Mouse (Mus musculus): Measurements from ENCODE around the gene Mcidas.

The Mcidas gene

GRCm38 (mm10) chr13:112993531-112994152 lies at the start of gene Mcidas:
Gene Mcidas (plus strand): TSS chr13:112993845.
- DNase-seq (ENCODE audit: low spot score in 2 of 2) = no peak

GRCm38 (mm10) chr13:112945312-112945711 lies 48.3 kb upstream of the Mcidas start:
- no peak for DNase-seq (ENCODE audit: low spot score in 2 of 2)

- DNase-seq (ENCODE audit: low spot score in 2 of 2) = no peak
These were observed 47.7 kb upstream of the Mcidas start for GRCm38 (mm10) chr13:112945900-112946299.

GRCm38 (mm10) chr13:112954067-112954466 lies 39.6 kb upstream of the Mcidas start:
- DNase-seq (ENCODE audit: low spot score in 2 of 2) = no peak

GRCm38 (mm10) chr13:112963081-112963480 lies 30.6 kb upstream of the Mcidas start:
- DNase-seq (ENCODE audit: low spot score in 2 of 2) = no peak

GRCm38 (mm10) chr13:112964421-112964820 lies 29.2 kb upstream of the Mcidas start:
- DNase-seq (ENCODE audit: low spot score in 2 of 2) = no peak

GRCm38 (mm10) chr13:112967267-112967666 lies 26.4 kb upstream of the Mcidas start:
- DNase-seq (ENCODE audit: low spot score in 2 of 2) = no peak

GRCm38 (mm10) chr13:112976720-112977119 lies 16.9 kb upstream of the Mcidas start:
- no peak for DNase-seq (ENCODE audit: low spot score in 2 of 2)

GRCm38 (mm10) chr13:112985605-112986450 lies 7.8 kb upstream of the Mcidas start:
- no peak for DNase-seq (ENCODE audit: low spot score in 2 of 2)

GRCm38 (mm10) chr13:112986451-112986950 lies 7.1 kb upstream of the Mcidas start:
- DNase-seq (ENCODE audit: low spot score in 2 of 2) = no peak

GRCm38 (mm10) chr13:112987532-112987943 lies 6.1 kb upstream of the Mcidas start, which contains the start of gene Ccno:
Gene Ccno (plus strand): TSS chr13:112987802.
- peak; percentile 92 for DNase-seq (ENCODE audit: low spot score in 2 of 2)

GRCm38 (mm10) chr13:112987991-112988390 lies 5.7 kb upstream of the Mcidas start:
- DNase-seq (ENCODE audit: low spot score in 2 of 2) = no peak

- no peak for DNase-seq (ENCODE audit: low spot score in 2 of 2)
These were observed 4.8 kb upstream of the Mcidas start for GRCm38 (mm10) chr13:112988866-112989265.

GRCm38 (mm10) chr13:112989541-112989940 lies 4.1 kb upstream of the Mcidas start:
- no peak for DNase-seq (ENCODE audit: low spot score in 2 of 2)

- no peak for DNase-seq (ENCODE audit: low spot score in 2 of 2)
These were observed 3.3 kb upstream of the Mcidas start for GRCm38 (mm10) chr13:112990346-112990745.

GRCm38 (mm10) chr13:112994191-112994590 lies 546 bp downstream of the Mcidas start:
- no peak for DNase-seq (ENCODE audit: low spot score in 2 of 2)

GRCm38 (mm10) chr13:112996407-112996806 lies 2.8 kb downstream of the Mcidas start:
- no peak for DNase-seq (ENCODE audit: low spot score in 2 of 2)

- no peak for DNase-seq (ENCODE audit: low spot score in 2 of 2)
These were observed 3.7 kb downstream of the Mcidas start for GRCm38 (mm10) chr13:112997369-112997768.

GRCm38 (mm10) chr13:112998427-112999201 lies 5.0 kb downstream of the Mcidas start:
- no peak for DNase-seq (ENCODE audit: low spot score in 2 of 2)

- DNase-seq (ENCODE audit: low spot score in 2 of 2) = no peak
These were observed 6.4 kb downstream of the Mcidas start for GRCm38 (mm10) chr13:113000090-113000489.

GRCm38 (mm10) chr13:113000576-113001318 lies 7.1 kb downstream of the Mcidas start:
- DNase-seq (ENCODE audit: low spot score in 2 of 2) = no peak

All from heart, adult 9 months (tissue).